Mouse (Mus musculus) lung, postnatal 0 days (tissue): ENCODE measurements around the gene Trmt61a.

Experiments used
- CTCF ChIP-seq: IDR thresholded peaks from 2 replicates; pipeline ENCODE4 v1.5.1; 2016; ENCODE audit warnings: antibody characterized with exemption, mild to moderate bottlenecking
- EP300 ChIP-seq: IDR thresholded peaks from 2 replicates; pipeline ENCODE4 v1.6.1; 2016; ENCODE audit warnings: antibody characterized with exemption, mild to moderate bottlenecking, control low read depth

GRCm38 (mm10) chr12:111674850-111675486 is 2.9 kb upstream of the Trmt61a start:
- TF ChIP-seq EP300 (no peak), CTCF (no peak)
